Mouse (Mus musculus) kidney, postnatal 10 days (tissue): ENCODE measurements at regions not wholly inside any gene's neighbourhood (a gene's known extent, or its start where the extent isn't known, plus 50 kb on each side); places are given as distances from the start of the nearest gene placed in this dataset.
A peak's percentile ranks its signal among the peaks of the same experiment; 100 is the strongest.

Source experiments
- DNase-seq: peaks from one replicate; pipeline ENCODE4 v3.0.0; 2021; ENCODE audit warnings: mixed read lengths

DNA sequence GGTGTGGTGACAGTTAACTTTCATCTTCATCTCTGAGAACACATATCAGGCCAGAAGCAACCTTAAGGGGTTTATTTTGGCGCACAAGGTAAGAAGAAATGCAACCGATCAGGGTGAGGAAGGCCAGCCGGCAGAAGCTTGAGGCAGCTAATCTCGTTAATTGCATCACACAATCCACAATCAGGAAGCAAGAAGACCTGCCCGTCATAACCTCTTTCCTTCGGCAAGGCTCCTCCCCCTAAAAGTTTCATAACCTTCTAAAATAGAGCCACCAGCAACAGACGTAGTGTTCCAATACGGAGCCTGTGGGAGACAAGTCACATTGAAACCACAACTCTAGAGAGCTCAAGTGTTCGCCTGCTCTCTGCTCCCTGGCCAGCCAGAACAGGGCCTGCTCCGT, 91.4 kb downstream of the Dyrk2 start:
- DNase-seq: no peak

DNA sequence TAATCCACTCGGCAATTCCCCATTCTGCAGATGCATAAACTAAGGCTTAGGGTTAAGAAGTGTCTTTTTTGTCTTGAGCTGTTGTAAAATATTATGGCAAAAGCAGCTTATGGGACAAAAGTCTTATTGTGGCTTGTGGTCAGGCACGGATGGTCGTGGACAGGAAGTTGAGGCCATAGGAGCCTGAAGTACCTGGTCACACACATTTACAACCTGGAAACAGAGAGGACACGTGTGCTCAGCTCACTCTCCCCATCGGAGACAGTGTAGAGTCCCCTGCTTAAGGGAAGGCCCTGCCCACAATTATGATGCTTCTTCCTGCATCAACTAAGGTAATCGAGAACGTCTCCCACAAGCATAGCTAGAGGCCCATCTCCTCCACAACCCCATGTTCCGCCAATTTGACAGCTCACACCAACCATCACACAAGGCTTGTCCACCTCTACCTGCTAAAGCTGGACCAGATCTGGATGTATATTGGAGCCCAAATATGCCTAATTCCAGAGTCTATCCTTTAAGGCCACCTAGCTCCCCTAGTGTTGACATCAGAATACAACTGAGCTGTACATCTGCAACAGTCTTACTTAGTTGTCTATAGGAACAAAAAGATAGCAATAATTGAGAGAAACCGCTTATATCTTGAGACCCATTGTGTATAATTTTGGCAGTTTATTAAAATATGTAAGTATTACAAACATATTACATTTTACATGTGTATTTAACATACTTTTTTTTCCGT, 89.0 kb downstream of the Dyrk2 start:
- no peak for DNase-seq

DNA sequence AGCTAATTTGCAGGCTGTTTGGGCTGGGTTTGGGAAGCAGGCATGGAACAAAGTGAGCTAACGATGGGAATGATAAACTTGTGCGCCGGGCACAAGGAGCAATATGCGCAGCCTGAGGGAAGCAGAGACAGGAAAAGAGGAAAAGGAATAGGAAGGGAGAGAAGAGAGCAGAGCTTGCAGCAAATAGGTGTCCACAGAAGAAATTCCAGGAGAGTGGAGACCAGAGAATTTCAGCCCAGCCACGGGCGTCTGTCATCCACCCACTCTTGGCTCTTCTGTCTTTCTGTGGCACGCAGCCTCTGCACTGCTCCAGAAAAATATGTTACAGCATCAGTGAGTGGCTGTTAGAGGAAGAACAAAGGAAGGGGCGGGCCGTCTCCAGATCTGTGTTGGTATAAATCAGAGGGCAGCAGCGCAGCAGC, 88.2 kb downstream of the Dyrk2 start:
- no peak for DNase-seq

DNA sequence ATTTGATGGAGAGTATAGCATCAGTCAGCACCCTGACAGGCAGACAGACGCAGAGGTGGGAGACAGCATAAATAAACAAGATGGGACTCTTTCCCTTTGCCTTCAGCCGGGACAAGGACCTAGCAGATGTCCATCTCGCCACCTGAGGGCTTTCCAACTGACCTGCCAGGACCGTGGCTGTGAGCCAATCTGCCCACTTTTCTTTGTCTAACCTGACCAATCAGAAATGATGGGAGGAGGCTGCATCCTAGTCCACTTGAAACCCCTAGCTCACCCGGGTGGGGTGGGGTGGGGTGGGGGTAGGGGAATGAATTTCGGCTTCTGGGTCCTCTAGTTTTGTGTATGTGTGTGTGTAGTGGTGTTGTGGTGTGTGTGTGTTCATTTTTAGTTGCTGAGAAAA, 87.4 kb downstream of the Dyrk2 start:
- DNase-seq: no peak

DNA sequence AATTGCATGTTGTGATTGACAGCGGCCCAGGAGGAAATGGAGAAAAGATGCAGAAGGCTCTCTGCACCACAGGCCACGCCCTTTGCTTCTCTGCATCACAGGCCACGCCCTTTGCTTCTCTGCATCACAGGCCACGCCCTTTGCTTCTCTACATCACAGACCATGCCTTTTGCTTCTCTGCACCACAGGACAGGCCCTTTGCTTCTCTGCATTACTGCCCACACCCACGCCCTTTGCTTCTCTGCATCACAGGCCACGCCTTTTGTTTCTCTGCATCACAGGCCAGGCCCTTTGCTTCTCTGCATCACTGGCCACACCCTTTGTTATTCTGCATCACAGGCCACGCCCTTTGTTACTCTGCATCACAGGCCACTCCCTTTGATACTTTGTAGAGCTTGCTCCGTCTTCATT, 82.7 kb downstream of the Dyrk2 start:
- DNase-seq: no peak

DNA sequence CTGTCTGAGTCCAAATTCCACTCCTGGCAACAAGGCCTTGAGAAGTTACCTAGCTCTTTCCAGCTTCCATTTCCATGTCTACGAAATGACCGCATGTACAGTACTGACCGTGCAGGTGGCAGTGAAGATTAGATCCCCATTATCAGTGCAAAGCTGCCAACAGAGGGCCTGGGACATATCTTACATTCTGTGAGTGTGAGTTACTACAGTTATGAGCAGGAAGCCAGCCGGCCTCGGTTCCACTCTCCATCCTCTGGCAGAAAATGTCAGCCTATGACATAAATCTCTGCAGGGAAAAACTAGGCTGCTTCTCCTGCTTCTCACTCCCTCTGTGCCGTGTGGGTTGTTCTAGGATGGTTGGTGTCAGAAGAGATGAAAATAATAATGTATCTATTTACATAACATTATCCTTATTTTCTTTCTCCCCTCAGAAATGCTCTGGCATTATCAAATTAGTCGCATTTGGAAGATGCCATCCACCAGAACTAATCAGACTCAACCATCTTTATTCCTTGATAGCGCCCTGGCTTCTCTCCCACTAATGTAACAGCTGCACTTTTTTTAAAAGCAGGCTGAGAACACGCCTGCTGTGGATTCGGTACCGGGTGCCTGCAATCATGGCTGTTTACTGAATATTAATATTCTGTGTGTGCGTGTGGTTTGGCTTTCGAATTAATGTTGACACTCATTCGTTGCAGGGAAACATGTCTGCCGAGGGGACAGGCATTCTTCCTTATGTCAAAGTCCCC, 77.5 kb downstream of the Dyrk2 start:
- no peak for DNase-seq

DNA sequence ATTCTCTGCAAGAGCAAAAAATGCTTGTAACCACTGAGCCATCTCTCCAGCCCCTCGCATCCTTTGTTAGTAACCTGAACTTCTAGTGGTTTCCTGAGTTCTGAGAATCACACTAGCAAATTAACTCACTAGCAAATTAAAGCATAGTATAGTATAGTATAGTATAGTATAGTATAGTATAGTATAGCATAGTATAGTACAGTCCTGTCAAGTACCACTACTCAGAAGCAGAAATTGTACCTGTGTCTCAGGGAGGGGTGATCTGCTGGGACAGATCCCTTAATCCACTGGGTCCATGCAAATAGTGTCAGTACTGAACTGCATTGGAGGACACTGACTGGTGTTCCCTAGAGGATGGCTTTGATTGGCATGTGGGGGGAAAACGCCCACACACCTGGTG, 76.2 kb downstream of the Dyrk2 start:
- DNase-seq: no peak

DNA sequence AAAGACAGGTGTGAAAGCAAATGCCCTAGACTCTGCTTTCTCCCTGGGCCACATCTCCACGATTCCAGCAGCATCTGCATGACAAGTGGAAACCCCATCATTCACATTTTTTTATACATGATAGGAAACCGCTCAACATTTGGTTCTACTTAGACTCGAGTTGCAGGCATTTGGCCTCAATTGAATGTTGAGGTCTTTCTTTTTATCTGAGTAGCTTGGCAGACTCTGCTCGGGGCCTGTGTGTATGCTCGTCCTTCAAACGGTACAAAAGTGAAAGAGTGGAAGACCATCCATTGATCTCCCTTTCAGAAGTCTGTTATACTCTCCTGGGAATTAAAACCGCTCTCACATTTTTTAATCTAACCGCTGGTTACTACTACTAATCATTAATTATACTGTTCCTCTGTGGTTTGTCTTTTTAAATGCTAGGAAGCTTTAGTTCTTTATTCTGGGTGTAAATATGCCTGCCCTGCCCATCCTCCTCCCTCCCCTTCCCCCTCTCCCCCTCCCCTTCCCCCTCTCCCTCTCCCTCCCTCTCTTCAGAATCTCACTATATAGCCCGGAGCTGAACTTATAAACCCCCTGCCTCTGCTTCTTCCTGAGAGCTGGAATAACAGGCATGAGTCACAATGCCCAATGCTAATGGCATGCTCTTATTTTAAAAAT, 75.5 kb downstream of the Dyrk2 start:
- no peak for DNase-seq

DNA sequence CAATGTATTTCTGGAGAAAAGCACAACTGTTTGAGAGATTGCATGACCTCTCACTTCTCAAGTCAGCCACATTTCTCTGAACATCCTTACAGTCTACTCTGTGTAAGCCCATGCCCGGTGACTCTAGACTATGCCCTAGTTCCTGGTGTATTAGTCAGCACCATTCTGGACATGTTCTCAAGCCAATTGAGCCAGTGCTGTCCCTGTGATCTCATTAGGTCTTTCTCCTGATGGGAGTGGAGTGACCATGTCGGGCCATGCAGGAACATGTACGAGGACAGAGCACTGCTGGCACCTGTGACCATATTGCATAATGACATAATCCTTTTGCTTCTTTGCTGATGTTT, 75.0 kb downstream of the Dyrk2 start:
- no peak for DNase-seq

DNA sequence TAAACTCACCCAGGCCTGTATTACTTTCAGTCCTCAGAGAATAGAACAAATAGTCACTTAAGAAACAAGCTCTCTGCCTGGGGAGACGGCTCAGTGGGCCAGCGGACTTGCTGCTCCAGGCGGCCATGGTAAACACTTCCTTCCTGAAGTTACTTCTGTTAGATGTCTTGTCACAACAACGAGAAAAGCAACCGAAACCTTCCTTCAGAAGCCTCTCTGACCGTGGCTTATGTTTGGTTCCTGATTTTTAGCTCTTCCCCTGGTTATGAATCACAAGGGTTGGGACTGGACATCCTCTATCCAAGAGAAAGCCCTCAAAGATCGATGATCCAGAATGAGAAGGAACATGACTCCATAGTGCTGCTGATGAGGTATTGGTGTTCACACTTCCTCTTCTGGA, 73.5 kb downstream of the Dyrk2 start:
- DNase-seq: no peak

DNA sequence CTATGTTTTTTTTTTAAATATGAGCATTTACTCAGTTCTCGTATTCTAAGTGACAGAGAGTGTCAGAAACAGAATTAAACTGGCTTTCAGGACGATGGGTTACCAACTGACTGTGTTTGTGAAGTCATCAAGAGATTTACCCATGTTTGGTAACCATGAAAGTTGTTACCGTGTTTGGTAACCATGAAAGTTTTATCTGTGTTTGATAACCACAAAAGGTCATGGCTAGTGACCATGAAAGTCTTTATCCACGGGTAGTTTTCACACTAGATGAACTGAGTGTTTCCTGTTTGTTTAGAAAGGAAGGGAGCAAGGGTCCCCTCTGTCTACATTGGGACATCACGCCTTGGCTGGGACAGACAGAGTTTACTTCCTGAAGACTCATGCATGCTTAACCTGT, 72.8 kb downstream of the Dyrk2 start:
- DNase-seq: no peak

DNA sequence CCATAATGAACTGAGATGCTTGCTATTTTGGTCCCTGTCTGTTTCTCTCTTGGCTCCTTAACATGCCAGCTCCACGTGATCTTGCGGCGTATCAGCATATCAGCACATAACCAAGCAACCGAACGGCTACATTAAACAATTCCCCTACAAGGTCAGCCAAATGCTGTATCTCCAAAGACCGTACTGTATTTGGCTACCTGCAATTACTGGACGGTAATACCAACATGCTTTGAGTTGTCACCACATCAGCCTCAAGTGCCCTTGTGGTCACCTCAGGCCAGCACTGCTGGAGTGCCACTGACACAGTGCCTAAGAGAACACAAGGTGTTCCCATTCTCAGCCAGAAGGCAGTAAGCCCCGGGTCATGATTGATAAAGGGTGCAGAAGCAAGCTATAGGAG, 70.2 kb downstream of the Dyrk2 start:
- no peak for DNase-seq

DNA sequence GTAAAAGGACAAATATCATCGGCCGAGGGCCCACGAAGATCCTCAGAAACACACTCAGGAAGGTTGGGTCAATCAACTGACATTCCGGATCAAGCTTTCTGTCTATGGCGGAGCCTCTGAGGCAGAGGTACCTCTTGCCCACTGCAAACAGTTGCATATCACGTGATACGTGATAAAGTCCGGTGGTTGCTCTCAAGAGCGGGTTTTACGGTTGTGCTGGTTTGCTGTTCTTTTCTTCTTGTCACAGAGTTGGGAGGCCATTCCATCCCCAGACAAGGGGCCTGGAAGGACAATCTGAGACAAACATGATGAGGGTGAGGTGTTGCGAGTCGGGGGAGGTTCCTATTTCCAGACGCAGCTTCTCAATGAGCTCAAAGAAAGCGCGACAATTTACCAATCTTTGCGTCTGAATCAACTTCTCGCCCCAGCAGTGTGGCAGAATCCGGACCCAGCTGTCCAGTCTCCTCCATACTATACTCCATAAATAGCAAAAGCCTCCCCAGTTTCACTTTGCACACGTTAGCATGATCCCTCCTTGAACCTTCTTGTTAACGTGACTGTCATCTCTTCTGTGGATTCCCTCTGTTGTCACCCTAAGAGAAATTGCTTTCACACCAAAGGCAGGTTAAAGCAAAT, 66.0 kb downstream of the Dyrk2 start:
- no peak for DNase-seq

DNA sequence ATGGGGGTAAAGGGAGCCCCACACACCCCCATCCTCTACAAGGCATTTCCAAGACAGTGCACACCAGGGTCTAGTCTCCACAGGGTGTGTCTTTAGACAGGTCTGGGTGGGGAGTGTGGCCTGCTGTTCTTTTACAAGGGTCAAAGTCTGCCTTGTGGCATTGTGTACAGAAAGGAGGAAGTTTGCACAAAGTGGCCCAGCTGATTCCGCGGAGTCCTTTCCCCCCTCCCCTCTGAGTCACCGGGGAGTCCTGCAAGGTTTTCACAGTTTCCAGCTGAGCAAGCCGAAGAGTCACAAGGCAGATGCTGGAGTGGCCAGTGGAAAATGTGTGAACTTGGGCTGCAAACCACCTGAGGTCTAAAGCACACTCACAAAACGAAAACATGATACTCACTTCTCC, 65.4 kb downstream of the Dyrk2 start:
- DNase-seq: peak; percentile 50
